Mouse (Mus musculus) intestine, postnatal 0 days (tissue): Measurements from ENCODE around the gene Cycs. TPM values are rescaled to one million over a fixed set of nuclear protein-coding genes. Genes with fewer than 3 reads are reported as not detected.
"Not testable (repeated sequence)": the region's sequence is repeated elsewhere in the genome, so short reads cannot be mapped to it uniquely, and the experiment has no call there.

Experiments used
- ATAC-seq: fragments of 200-750 bp; cut with Nextera tagmentation; 2 replicates; pipeline ENCODE4 v1.8.0; 2017; ENCODE audit warnings: mild to moderate bottlenecking, moderate TSS enrichment, moderate library complexity
- H3K27ac ChIP-seq: fragments of 300-500 bp; sonication (generic); 2 replicates; pipeline ENCODE4 v1.5.1; 2014; ENCODE audit warnings: mild to moderate bottlenecking, low read depth, low read length, moderate library complexity
- H3K27me3 ChIP-seq: fragments of 300-500 bp; sonication (generic); replicated peaks from 2 replicates; pipeline ENCODE4 v1.6.1; 2014; ENCODE audit warnings: low read length, mixed read lengths; ENCODE audit not compliant: control insufficient read depth, insufficient read depth
- H3K36me3 ChIP-seq: fragments of 300-500 bp; sonication (generic); 2 replicates; pipeline ENCODE4 v1.6.1; 2014; ENCODE audit warnings: mild to moderate bottlenecking, moderate library complexity; ENCODE audit not compliant: control insufficient read depth, insufficient read depth
- H3K4me1 ChIP-seq: fragments of 300-500 bp; sonication (generic); replicated peaks from 2 replicates; pipeline ENCODE4 v1.6.1; 2014; ENCODE audit warnings: antibody characterized with exemption, low read length, mixed read lengths; ENCODE audit not compliant: control insufficient read depth, insufficient read depth
- H3K4me2 ChIP-seq: fragments of 300-500 bp; sonication (generic); replicated peaks from 2 replicates; pipeline ENCODE4 v1.6.1; 2014; ENCODE audit warnings: low read depth, mild to moderate bottlenecking, moderate library complexity
- H3K4me3 ChIP-seq: fragments of 300-500 bp; sonication (generic); 2 replicates; pipeline ENCODE4 v1.5.1; 2014; ENCODE audit warnings: low read depth, low read length
- H3K9ac ChIP-seq: fragments of 300-500 bp; sonication (generic); 2 replicates; pipeline ENCODE4 v1.6.1; 2014; ENCODE audit warnings: mild to moderate bottlenecking, low read depth, low read length
- H3K9me3 ChIP-seq: fragments of 300-500 bp; sonication (generic); 2 replicates; pipeline ENCODE4 v1.6.1; 2016; ENCODE audit warnings: mixed run types; ENCODE audit not compliant: control insufficient read depth
- CTCF ChIP-seq: sonication (generic); IDR thresholded peaks from 2 replicates; pipeline ENCODE4 v1.5.1; 2016; ENCODE audit warnings: low read depth, mild to moderate bottlenecking, control low read depth, antibody characterized with exemption, moderate library complexity
- WGBS: fragments of 180-500 bp; shearing (Covaris S2); extraction: QIAGEN DNeasy Blood & Tissue Kit; methylation state at CpG from one replicate; pipeline ENCODE4 v1.1.7; 2014; 5-methylcytosine and 5-hydroxymethylcytosine counted together
- polyA plus RNA-seq: library from polyadenylated mRNA; unstranded; fragments of >200 nt; fragmentation: Nextera tagmentation; extraction: Ambion mirVana; gene quantifications from 2 replicates; pipeline ENCODE4 v1.2.1, GENCODE M21; 2015

The Cycs gene
- polyA plus RNA-seq, 1 experiment from 2014 or later, result 157 TPM

DNA sequence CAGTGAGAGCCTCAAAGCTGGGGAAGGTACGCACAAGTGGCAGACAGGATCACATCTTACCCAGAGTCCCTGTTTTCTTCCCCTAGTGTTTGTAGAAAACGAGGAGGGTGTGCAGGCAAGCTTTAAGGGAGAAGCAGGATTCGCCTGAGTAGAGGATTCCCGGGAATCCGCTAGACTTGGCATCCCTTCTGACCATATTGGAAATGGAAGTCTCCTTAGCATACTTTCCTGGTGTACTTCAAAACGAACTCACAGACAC, 588 bp upstream of the Cycs start:
- ATAC-seq, result no peak
- 9% methylated on average over 6 of the region's 6 CpGs for WGBS

GRCm38 (mm10) chr6:50563651-50564050, 2.7 kb downstream of the Cycs start:
- Histone ChIP-seq H3K9me3 (no peaks in the 10 kb centered on the region), H3K4me2 (no peak overlapping the region), H3K4me3 (no peak overlapping the region), H3K27me3 (no peaks in the 10 kb centered on the region), H3K9ac (no peak overlapping the region), H3K4me1 (no peaks in the 10 kb centered on the region), H3K27ac (no peak overlapping the region), H3K36me3 (peaks cover 9% of the 10 kb centered on the region; the same call in 1 of the 2 replicates)
- 90% methylated on average over 3 of the region's 3 CpGs for WGBS
- TF ChIP-seq CTCF, result no peak
- ATAC-seq, result no peak

More for the DNA sequence above, 588 bp upstream of the Cycs start:
- H3K4me3 ChIP-seq, result peak overlapping the region; percentile 71
- no peak for TF ChIP-seq CTCF
- no peaks in the 10 kb centered on the region for H3K4me1 ChIP-seq
- no peaks in the 10 kb centered on the region for H3K9me3 ChIP-seq
- peaks cover 9% of the 10 kb centered on the region; the same call in 1 of the 2 replicates for H3K36me3 ChIP-seq
- no peaks in the 10 kb centered on the region for H3K27me3 ChIP-seq
- H3K27ac ChIP-seq, result peak overlapping the region; percentile 83
- H3K4me2 ChIP-seq, result peak overlapping the region; percentile 75
- H3K9ac ChIP-seq, result peak overlapping the region; percentile 77

- H3K27ac ChIP-seq, result no peak overlapping the region
- H3K4me2 ChIP-seq, result no peak overlapping the region
- no peak overlapping the region for H3K9ac ChIP-seq
- no peak for ATAC-seq
- no peak overlapping the region for H3K4me3 ChIP-seq
- WGBS, result 87% methylated on average over 4 of the region's 4 CpGs
- TF ChIP-seq CTCF, result no peak
- H3K27me3 ChIP-seq, result no peaks in the 10 kb centered on the region
- H3K4me1 ChIP-seq, result no peaks in the 10 kb centered on the region
- H3K36me3 ChIP-seq, result peaks cover 9% of the 10 kb centered on the region; the same call in 1 of the 2 replicates
- no peaks in the 10 kb centered on the region for H3K9me3 ChIP-seq
Observed at GRCm38 (mm10) chr6:50562421-50562820, 3.9 kb downstream of the Cycs start.

DNA sequence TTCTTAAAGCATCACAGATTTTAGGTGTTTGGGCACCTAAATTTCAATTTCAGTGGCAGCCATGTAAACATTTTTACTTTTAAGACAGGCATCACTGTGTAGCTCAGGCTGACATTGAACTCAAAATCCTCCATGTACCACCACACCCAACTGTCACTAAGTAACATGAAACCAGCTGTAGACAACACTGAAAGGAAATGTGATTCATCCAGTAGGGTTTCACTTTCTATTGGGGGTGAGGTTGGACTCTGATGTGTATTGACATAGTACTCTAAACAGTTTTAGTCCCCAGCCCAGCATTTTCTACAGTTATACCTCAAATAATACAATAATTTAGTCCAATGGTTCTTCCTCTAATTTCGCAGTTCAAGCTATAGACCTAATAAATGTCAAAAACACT, 5.6 kb downstream of the Cycs start:
- H3K27ac ChIP-seq, result no peak overlapping the region
- no peak for TF ChIP-seq CTCF
- WGBS, result 97% methylated on average over 1 of the region's 1 CpGs

GRCm38 (mm10) chr6:50558877-50559276, 7.5 kb downstream of the Cycs start:
- Histone ChIP-seq H3K27me3 (no peaks in the 10 kb centered on the region), H3K4me1 (no peaks in the 10 kb centered on the region), H3K27ac (no peak overlapping the region), H3K4me3 (no peak overlapping the region), H3K9ac (no peak overlapping the region), H3K4me2 (no peak overlapping the region), H3K36me3 (peaks cover 6% of the 10 kb centered on the region; the same call in 1 of the 2 replicates), H3K9me3 (no peaks in the 10 kb centered on the region)
- WGBS, result 85% methylated on average over 4 of the region's 4 CpGs
- no peak for ATAC-seq
- TF ChIP-seq CTCF, result no peak

More for the DNA sequence above, 5.6 kb downstream of the Cycs start:
- Histone ChIP-seq H3K4me1 (no peaks in the 10 kb centered on the region), H3K4me2 (no peak overlapping the region), H3K4me3 (no peak overlapping the region), H3K27me3 (no peaks in the 10 kb centered on the region), H3K36me3 (peaks cover 9% of the 10 kb centered on the region; the same call in 1 of the 2 replicates), H3K9ac (no peak overlapping the region), H3K9me3 (no peaks in the 10 kb centered on the region)
- peak; percentile 81 for ATAC-seq

- Histone ChIP-seq H3K9me3 (no peaks in the 10 kb centered on the region), H3K27me3 (no peaks in the 10 kb centered on the region), H3K4me2 (no peak overlapping the region), H3K27ac (no peak overlapping the region), H3K9ac (no peak overlapping the region), H3K4me1 (no peaks in the 10 kb centered on the region), H3K36me3 (no peaks in the 10 kb centered on the region), H3K4me3 (no peak overlapping the region)
- WGBS, result 86% methylated on average over 6 of the region's 6 CpGs
- peak; percentile 42 for TF ChIP-seq CTCF
- ATAC-seq, result no peak
Observed at GRCm38 (mm10) chr6:50557566-50557965, 8.8 kb downstream of the Cycs start.

- not testable (repeated sequence) for H3K9ac ChIP-seq, H3K27me3 ChIP-seq, H3K4me1 ChIP-seq, H3K27ac ChIP-seq, H3K4me2 ChIP-seq, H3K9me3 ChIP-seq, H3K36me3 ChIP-seq, H3K4me3 ChIP-seq, ATAC-seq
- 67% methylated on average over 2 of the region's 2 CpGs for WGBS
Observed at GRCm38 (mm10) chr6:50554223-50554622, 12.1 kb downstream of the Cycs start.
